Comparison of ENCODE assay signal across 10 mouse cellular contexts in the genomic region with DNA sequence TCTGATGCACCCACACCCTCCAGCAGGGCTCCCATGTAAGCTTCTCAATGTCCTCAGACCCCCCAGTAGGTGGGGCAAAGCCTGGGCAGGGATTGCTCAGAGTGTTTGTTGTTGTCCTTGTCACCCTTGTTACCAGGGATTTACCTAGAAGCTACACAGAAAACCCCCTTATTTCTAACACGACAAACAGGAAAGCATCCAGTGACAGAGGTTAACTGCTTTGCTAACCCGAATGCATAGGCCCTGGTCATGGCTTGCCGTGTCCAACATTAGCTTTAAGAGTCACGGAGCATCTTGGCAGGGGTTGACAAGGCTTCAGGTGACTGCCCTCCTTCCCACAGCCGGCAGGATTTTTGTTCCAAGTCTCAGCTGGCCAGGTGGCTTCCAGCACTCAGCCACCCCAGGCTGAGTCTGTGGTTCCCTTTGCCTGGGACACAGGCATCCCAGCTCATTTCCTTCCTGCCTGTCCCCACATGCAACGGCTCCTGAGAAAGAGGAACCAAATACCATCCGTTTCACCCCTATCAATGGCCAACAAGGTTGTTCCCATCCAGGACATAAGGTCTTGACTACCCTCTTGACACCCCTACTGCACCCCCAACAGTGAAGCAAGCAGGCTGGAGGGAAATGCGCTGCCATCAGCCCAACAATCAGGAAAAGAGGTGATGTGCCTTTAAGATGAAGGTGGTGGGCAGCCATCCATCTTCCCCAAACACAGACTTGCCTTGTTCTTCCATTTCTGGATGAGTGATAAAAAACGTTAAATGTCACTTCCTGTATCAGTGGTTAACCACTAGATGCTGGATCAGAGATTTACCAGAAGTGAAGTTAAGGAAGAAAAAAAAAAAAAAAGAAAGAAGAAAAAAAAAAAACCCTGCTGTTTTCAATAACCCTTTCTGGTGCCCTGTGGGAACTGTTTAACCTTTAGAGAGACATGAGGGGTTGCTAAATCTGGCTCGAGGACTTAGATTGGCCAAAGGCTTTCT. TPM values are rescaled to one million over a fixed set of nuclear protein-coding genes. Genes with fewer than 3 reads are reported as not detected.
DNase-seq lines count a peak whose midpoint lies in the region; ATAC-seq and TF ChIP-seq lines count a peak whose summit lies in the region.
"Had no signal": no experiment of that assay in that cellular context is flagged by ENCODE, and none has a peak within 500 bp of the region (broad histone marks: within the 10 kb centered on the region; RNA-seq: fewer than 3 reads in every experiment).

No protein-coding gene starts in this region.

- DNase-seq in heart, adult 2 months, result peak; percentile 36 to 39
- peak; percentile 78 for DNase-seq in CD4-positive helper T cell, adult 2 months (ENCODE audit: low read depth, low spot score)
- DNase-seq in liver, embryonic 13.5 days, result peak; percentile 4
- no peak for DNase-seq in adrenal gland, postnatal 14 days
- no peak for DNase-seq in left cerebral cortex, adult 9 months (ENCODE audit: low spot score in 2 of 2)
- no peak for DNase-seq in right cerebral cortex, postnatal 10 days (ENCODE audit: low spot score in 2 of 2)
- DNase-seq: cerebellum, adult 11 months had no signal

- no peaks in the 10 kb centered on the region for H3K9me3 ChIP-seq in heart, embryonic 12.5 days (replicated peaks)
- H3K9me3 ChIP-seq in embryonic facial prominence, embryonic 12.5 days, result no peaks in the 10 kb centered on the region
- no peaks in the 10 kb centered on the region for H3K9me3 ChIP-seq in liver, embryonic 13.5 days (replicated peaks)

- H3K4me1 ChIP-seq in heart, adult 2 months (ENCODE audit: control insufficient read depth, insufficient read depth, low read length), result peaks cover 11% of the 10 kb centered on the region
- peaks cover 13% of the 10 kb centered on the region for H3K4me1 ChIP-seq in heart, embryonic 12.5 days (replicated peaks)
- peaks cover 9% of the 10 kb centered on the region; the same call in 1 of the 2 replicates for H3K4me1 ChIP-seq in embryonic facial prominence, embryonic 12.5 days
- peaks cover 9% of the 10 kb centered on the region for H3K4me1 ChIP-seq in liver, embryonic 13.5 days (replicated peaks)

- WGBS in heart, adult 2 months, result 32% methylated on average over 10 of the region's 10 CpGs
- WGBS in heart, embryonic 12.5 days, result 47% methylated on average over 10 of the region's 10 CpGs
- WGBS in embryonic facial prominence, embryonic 12.5 days, result 49% methylated on average over 10 of the region's 10 CpGs
- WGBS in liver, embryonic 13.5 days (ENCODE audit: insufficient replicate concordance), result 9% methylated on average over 10 of the region's 10 CpGs

- intact Hi-C loops in heart, adult 2 months (cut with DNase I), result loop anchor here (10.0 kb wide), 2 partner anchors 112 to 232 kb away; no protein-coding TSS in a partner anchor

- no peak for TF ChIP-seq EP300 in heart, adult 2 months (IDR thresholded peaks at IDR 0.05; ENCODE audit: insufficient read depth, low read depth, low read length)

- H3K36me3 ChIP-seq in heart, adult 2 months (ENCODE audit: control insufficient read depth, insufficient read depth, low read length), result no peaks in the 10 kb centered on the region
- no peaks in the 10 kb centered on the region for H3K36me3 ChIP-seq in heart, embryonic 12.5 days
- no peaks in the 10 kb centered on the region for H3K36me3 ChIP-seq in embryonic facial prominence, embryonic 12.5 days
- H3K36me3 ChIP-seq in liver, embryonic 13.5 days, result no peaks in the 10 kb centered on the region

- H3K4me3 ChIP-seq in heart, adult 2 months, result no peak overlapping the region
- H3K4me3 ChIP-seq in heart, embryonic 12.5 days, result no peak overlapping the region
- H3K4me3 ChIP-seq in embryonic facial prominence, embryonic 12.5 days, result no peak overlapping the region
- no peak overlapping the region for H3K4me3 ChIP-seq in liver, embryonic 13.5 days (replicated peaks)

- no peak for ATAC-seq in heart, embryonic 12.5 days (ENCODE audit: insufficient number of reproducible peaks, low FRiP score)
- no peak for ATAC-seq in embryonic facial prominence, embryonic 12.5 days (ENCODE audit: insufficient number of reproducible peaks, insufficient read depth, low FRiP score, low TSS enrichment)
- no peak for ATAC-seq in liver, embryonic 13.5 days (ENCODE audit: low read depth)

- TF ChIP-seq POLR2A in heart, adult 2 months (IDR thresholded peaks at IDR 0.05; ENCODE audit: insufficient read depth, low read depth, low read length), result no peak

- H3K9ac ChIP-seq in heart, adult 2 months (ENCODE audit: low read depth, low read length), result no peak overlapping the region
- H3K9ac ChIP-seq in heart, embryonic 12.5 days, result no peak overlapping the region
- H3K9ac ChIP-seq in embryonic facial prominence, embryonic 12.5 days, result no peak overlapping the region
- no peak overlapping the region for H3K9ac ChIP-seq in liver, embryonic 13.5 days

- H3K27me3 ChIP-seq in heart, adult 2 months (ENCODE audit: control insufficient read depth, insufficient read depth, low read length), result no peaks in the 10 kb centered on the region
- H3K27me3 ChIP-seq in heart, embryonic 12.5 days (replicated peaks), result no peaks in the 10 kb centered on the region
- no peaks in the 10 kb centered on the region for H3K27me3 ChIP-seq in embryonic facial prominence, embryonic 12.5 days
- no peaks in the 10 kb centered on the region for H3K27me3 ChIP-seq in liver, embryonic 13.5 days

- H3K27ac ChIP-seq in heart, adult 2 months, result peak overlapping the region; percentile 28
- no peak overlapping the region for H3K27ac ChIP-seq in heart, embryonic 12.5 days (ENCODE audit: poor library complexity, severe bottlenecking)
- 0 out of 2 replicates have a peak overlapping the region, but pooled peaks have one; percentile 47 for H3K27ac ChIP-seq in embryonic facial prominence, embryonic 12.5 days
- H3K27ac ChIP-seq in liver, embryonic 13.5 days, result no peak overlapping the region; the same call in 1 of the 2 replicates

- no peak for TF ChIP-seq CTCF in heart, adult 2 months (IDR thresholded peaks at IDR 0.05)

- H3K79me2 ChIP-seq in heart, adult 2 months (replicated peaks; ENCODE audit: control insufficient read depth, insufficient read depth, low read length), result no peaks in the 10 kb centered on the region

- no peak overlapping the region for H3K4me2 ChIP-seq in heart, embryonic 12.5 days
- H3K4me2 ChIP-seq in embryonic facial prominence, embryonic 12.5 days (replicated peaks), result no peak overlapping the region
- H3K4me2 ChIP-seq in liver, embryonic 13.5 days, result no peak overlapping the region

RNA-seq across cellular contexts. Expression of a gene that starts 29.5 kb away (rescaled TPM):
- not detected for total RNA-seq in heart, adult 2 months (2021)
- 0.10 TPM in 1 of 2 replicates, not detected in the other for polyA plus RNA-seq in heart, adult 2 months (2012; rRNA removed)
- 0.31 TPM in 1 of 2 replicates, not detected in the other for polyA plus RNA-seq in heart, embryonic 12.5 days (2016; fragmentation: Nextera tagmentation; extraction: Ambion mirVana)
- polyA plus RNA-seq in embryonic facial prominence, embryonic 12.5 days (2016; fragmentation: Nextera tagmentation; extraction: Ambion mirVana), result 0.88 and 0.98 TPM in 2 replicates
- 0.15 and 0.27 TPM in 2 replicates for polyA plus RNA-seq in liver, embryonic 13.5 days (2015; fragmentation: Nextera tagmentation; extraction: Ambion mirVana)
- 0.15 and 0.23 TPM in 2 replicates for total RNA-seq in adrenal gland, postnatal 14 days (2021)
- polyA plus RNA-seq: frontal cortex, adult 2 months had no signal

Comparison
In these comparisons a context has a peak if more than half of its experiments do, and no peak if none do; other contexts are left out.
1. H3K27ac ChIP-seq: peak in heart, adult 2 months (single experiment) and embryonic facial prominence, embryonic 12.5 days (single experiment); none in heart, embryonic 12.5 days (single experiment) and liver, embryonic 13.5 days (single experiment).
2. DNase-seq: peak in heart, adult 2 months (2 of 2), CD4-positive helper T cell, adult 2 months (single experiment) and liver, embryonic 13.5 days (single experiment); none in adrenal gland, postnatal 14 days (single experiment), left cerebral cortex, adult 9 months (0 of 2) and right cerebral cortex, postnatal 10 days (0 of 2).